13 mouse cellular contexts compared by ENCODE assay signal in the genomic region with DNA sequence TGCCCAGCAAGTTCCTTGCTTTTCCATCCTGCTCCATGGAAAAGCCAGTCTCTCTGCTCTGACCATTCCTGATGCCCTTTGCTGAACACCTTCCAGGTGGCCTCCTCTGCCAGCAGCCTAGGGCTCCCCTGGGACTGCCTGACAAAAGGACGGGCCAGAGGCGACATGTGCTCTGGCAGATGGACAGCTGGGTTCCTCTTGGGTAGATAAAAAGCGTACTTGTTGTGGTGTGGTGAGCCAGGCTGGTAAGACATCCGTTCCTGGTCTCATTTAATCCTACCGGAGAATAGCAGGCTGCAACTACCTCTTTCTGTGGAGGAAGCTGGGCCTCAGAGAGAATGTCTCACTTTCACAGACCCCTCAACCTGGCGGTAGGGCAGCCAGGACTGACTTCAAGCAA. TPM values are rescaled to one million over a fixed set of nuclear protein-coding genes. Genes with fewer than 3 reads are reported as not detected.
DNase-seq lines count a peak whose midpoint lies in the region; ATAC-seq and TF ChIP-seq lines count a peak whose summit lies in the region.
"Had no signal": no experiment of that assay in that cellular context is flagged by ENCODE, and none has a peak within 500 bp of the region (broad histone marks: within the 10 kb centered on the region; RNA-seq: fewer than 3 reads in every experiment).

No protein-coding gene starts in this region.

- no peak overlapping the region for H3K4me3 ChIP-seq in forebrain, embryonic 12.5 days (replicated peaks)
- no peak overlapping the region for H3K4me3 ChIP-seq in forebrain, embryonic 15.5 days
- no peak overlapping the region for H3K4me3 ChIP-seq in hindbrain, embryonic 13.5 days
- no peak overlapping the region for H3K4me3 ChIP-seq in kidney, adult 2 months (ENCODE audit: insufficient read depth, low read depth, low read length)
- H3K4me3 ChIP-seq: heart, embryonic 12.5 days; lung, embryonic 15.5 days had no signal

- H3K36me3 ChIP-seq in forebrain, embryonic 12.5 days (replicated peaks) = no peaks in the 10 kb centered on the region
- no peaks in the 10 kb centered on the region for H3K36me3 ChIP-seq in forebrain, embryonic 15.5 days
- no peaks in the 10 kb centered on the region for H3K36me3 ChIP-seq in hindbrain, embryonic 13.5 days
- no peaks in the 10 kb centered on the region for H3K36me3 ChIP-seq in kidney, adult 2 months (ENCODE audit: control insufficient read depth, insufficient read depth, low read length)
- H3K36me3 ChIP-seq: heart, embryonic 12.5 days; lung, embryonic 15.5 days had no signal

- no peak for ATAC-seq in forebrain, embryonic 12.5 days (ENCODE audit: low FRiP score)
- ATAC-seq in forebrain, embryonic 15.5 days (replicated peaks) = no peak
- no peak for ATAC-seq in hindbrain, embryonic 13.5 days (ENCODE audit: low FRiP score)

- H3K27ac ChIP-seq in forebrain, embryonic 12.5 days = peak overlapping the region; percentile 32; the same call in 1 of the 2 replicates
- H3K27ac ChIP-seq in forebrain, embryonic 15.5 days (replicated peaks) = no peak overlapping the region
- H3K27ac ChIP-seq in hindbrain, embryonic 13.5 days = peak overlapping the region; percentile 44
- no peak overlapping the region for H3K27ac ChIP-seq in kidney, adult 2 months (ENCODE audit: insufficient read depth, low read depth, low read length)
- H3K27ac ChIP-seq: lung, embryonic 15.5 days had no signal

- no peak overlapping the region for H3K9ac ChIP-seq in forebrain, embryonic 12.5 days
- no peak overlapping the region for H3K9ac ChIP-seq in forebrain, embryonic 15.5 days (replicated peaks)
- H3K9ac ChIP-seq in hindbrain, embryonic 13.5 days = no peak overlapping the region
- H3K9ac ChIP-seq: heart, embryonic 12.5 days; lung, embryonic 15.5 days had no signal

- H3K4me2 ChIP-seq in forebrain, embryonic 12.5 days = no peak overlapping the region
- no peak overlapping the region for H3K4me2 ChIP-seq in forebrain, embryonic 15.5 days (replicated peaks)
- H3K4me2 ChIP-seq in hindbrain, embryonic 13.5 days = no peak overlapping the region
- H3K4me2 ChIP-seq: heart, embryonic 12.5 days; lung, embryonic 15.5 days had no signal

- no peaks in the 10 kb centered on the region for H3K27me3 ChIP-seq in forebrain, embryonic 12.5 days
- no peaks in the 10 kb centered on the region for H3K27me3 ChIP-seq in forebrain, embryonic 15.5 days
- 0 out of 2 replicates have a peak, but pooled peaks cover 3% of the 10 kb centered on the region for H3K27me3 ChIP-seq in hindbrain, embryonic 13.5 days
- H3K27me3 ChIP-seq in kidney, adult 2 months (replicated peaks; ENCODE audit: control insufficient read depth, insufficient read depth, low read length) = no peaks in the 10 kb centered on the region
- H3K27me3 ChIP-seq: lung, embryonic 15.5 days had no signal

- H3K4me1 ChIP-seq in forebrain, embryonic 12.5 days = peaks cover 41% of the 10 kb centered on the region
- peaks cover 3% of the 10 kb centered on the region; the same call in 1 of the 2 replicates for H3K4me1 ChIP-seq in forebrain, embryonic 15.5 days
- H3K4me1 ChIP-seq in hindbrain, embryonic 13.5 days (replicated peaks) = peaks cover 44% of the 10 kb centered on the region
- no peaks in the 10 kb centered on the region for H3K4me1 ChIP-seq in kidney, adult 2 months (ENCODE audit: control insufficient read depth, insufficient read depth, low read length)
- H3K4me1 ChIP-seq: lung, embryonic 15.5 days had no signal

- TF ChIP-seq CTCF in kidney, adult 2 months (conservative IDR thresholded peaks at IDR 0.05; ENCODE audit: insufficient read depth, insufficient read length, low read depth, low read length) = no peak

- H3K9me3 ChIP-seq in forebrain, embryonic 12.5 days = no peaks in the 10 kb centered on the region
- no peaks in the 10 kb centered on the region for H3K9me3 ChIP-seq in forebrain, embryonic 15.5 days
- no peaks in the 10 kb centered on the region for H3K9me3 ChIP-seq in hindbrain, embryonic 13.5 days
- H3K9me3 ChIP-seq: heart, embryonic 12.5 days; lung, embryonic 15.5 days had no signal

- no peak for TF ChIP-seq POLR2A in kidney, adult 2 months (IDR thresholded peaks at IDR 0.05; ENCODE audit: low read depth, low read length)

- peak; percentile 31 for DNase-seq in c-Kit-positive CD71-negative TER-119-negative erythroid progenitor cells, embryonic 14.5 days (ENCODE audit: low read depth)
- DNase-seq in mesoderm, embryonic 11.5 days (ENCODE audit: low read depth, low spot score) = peak; percentile 37
- no peak for DNase-seq in kidney, adult 2 months
- no peak for DNase-seq in urinary bladder, postnatal 14 days (ENCODE audit: low spot score)
- no peak for DNase-seq in heart, adult 8-10 months (ENCODE audit: low spot score)
- DNase-seq: B cell, adult 2 months; kidney, adult 18-20 months had no signal

- WGBS in forebrain, embryonic 12.5 days = 39% methylated on average over 6 of the region's 6 CpGs
- whole genome bisulfite sequencing in forebrain, embryonic 15.5 days = 33% methylated on average over 6 of the region's 6 CpGs
- 23% methylated on average over 6 of the region's 6 CpGs for WGBS in hindbrain, embryonic 13.5 days
- WGBS in kidney, adult 2 months = 80% methylated on average over 6 of the region's 6 CpGs

RNA-seq across cellular contexts. Expression of a gene that starts 0.6 kb away (rescaled TPM):
- not detected in 2 replicates for polyA plus RNA-seq in forebrain, embryonic 12.5 days (2016; fragmentation: Nextera tagmentation; extraction: Ambion mirVana)
- not detected in 2 replicates for polyA plus RNA-seq in forebrain, embryonic 15.5 days (2015; fragmentation: Nextera tagmentation; extraction: Ambion mirVana)
- polyA plus RNA-seq in hindbrain, embryonic 13.5 days (2015; fragmentation: Nextera tagmentation; extraction: Ambion mirVana) = 0.06 TPM in 1 of 2 replicates, not detected in the other
- 0.05 TPM in 1 of 2 replicates, not detected in the other for polyA plus RNA-seq in kidney, adult 2 months (2012; rRNA removed)
- total RNA-seq in heart, adult 8-10 months (2022) = not detected
- total RNA-seq: layer of hippocampus, postnatal 25 days had no signal
- polyA plus RNA-seq: heart, embryonic 12.5 days; lung, embryonic 15.5 days had no signal

RNA-seq across cellular contexts. Expression of a gene that starts 29.3 kb away (rescaled TPM):
- polyA plus RNA-seq in forebrain, embryonic 12.5 days (2016; fragmentation: Nextera tagmentation; extraction: Ambion mirVana) = 6.0 and 7.0 TPM in 2 replicates
- 2.8 and 3.6 TPM in 2 replicates for polyA plus RNA-seq in forebrain, embryonic 15.5 days (2015; fragmentation: Nextera tagmentation; extraction: Ambion mirVana)
- polyA plus RNA-seq in hindbrain, embryonic 13.5 days (2015; fragmentation: Nextera tagmentation; extraction: Ambion mirVana) = 4.7 and 5.4 TPM in 2 replicates
- 19.0 and 21.7 TPM in 2 replicates for polyA plus RNA-seq in kidney, adult 2 months (2012; rRNA removed)
- 10 to 100 TPM; 24.2 to 35.1 (median 27.8) TPM for total RNA-seq in heart, adult 8-10 months (2022)

RNA-seq across cellular contexts. Expression of a gene that starts 29.4 kb away (rescaled TPM):
- polyA plus RNA-seq in forebrain, embryonic 12.5 days (2016; fragmentation: Nextera tagmentation; extraction: Ambion mirVana) = 81.5 and 83.2 TPM in 2 replicates
- 76.1 and 80.6 TPM in 2 replicates for polyA plus RNA-seq in forebrain, embryonic 15.5 days (2015; fragmentation: Nextera tagmentation; extraction: Ambion mirVana)
- polyA plus RNA-seq in hindbrain, embryonic 13.5 days (2015; fragmentation: Nextera tagmentation; extraction: Ambion mirVana) = 76.4 and 76.6 TPM in 2 replicates
- 111 and 118 TPM in 2 replicates for polyA plus RNA-seq in kidney, adult 2 months (2012; rRNA removed)
- 100 to 1,000 TPM in 1 of 4 experiments, 10 to 100 TPM in 3; 93.9 to 102 (median 96.0) TPM for total RNA-seq in heart, adult 8-10 months (2022)

Comparison
In these comparisons a context has a peak if more than half of its experiments do, and no peak if none do; other contexts are left out.
1. H3K27ac ChIP-seq: peak in forebrain, embryonic 12.5 days (single experiment) and hindbrain, embryonic 13.5 days (single experiment); none in forebrain, embryonic 15.5 days (single experiment) and kidney, adult 2 months (single experiment).
2. DNase-seq: peak in c-Kit-positive CD71-negative TER-119-negative erythroid progenitor cells, embryonic 14.5 days (single experiment) and mesoderm, embryonic 11.5 days (single experiment); none in kidney, adult 2 months (single experiment), urinary bladder, postnatal 14 days (single experiment) and heart, adult 8-10 months (single experiment).